Mouse (Mus musculus) naive thymus-derived CD4-positive, alpha-beta T cell, adult 2 months (primary cell): ENCODE results near the gene Gsg1l.

Experiments used
- DNase-seq: peaks from one replicate; pipeline ENCODE4 v3.0.0-alpha.2; 2011; ENCODE audit warnings: low read depth

Gsg1l gene

GRCm38 (mm10) chr7:126080949-126081654 lies 1.1 kb downstream of the Gsg1l start:
- no peak for DNase-seq

- no peak for DNase-seq
Observed at GRCm38 (mm10) chr7:126076935-126077334, 5.3 kb downstream of the Gsg1l start.

- no peak for DNase-seq
Observed at GRCm38 (mm10) chr7:126075058-126075457, 7.2 kb downstream of the Gsg1l start.

GRCm38 (mm10) chr7:126070321-126070720 lies 11.9 kb downstream of the Gsg1l start:
- DNase-seq: no peak

- DNase-seq: no peak
Observed at GRCm38 (mm10) chr7:126066777-126067176, 15.4 kb downstream of the Gsg1l start.

- no peak for DNase-seq
Observed at GRCm38 (mm10) chr7:126065243-126065876, 16.9 kb downstream of the Gsg1l start.

GRCm38 (mm10) chr7:126062228-126062627 lies 20.0 kb downstream of the Gsg1l start:
- DNase-seq: no peak

- DNase-seq: no peak
Observed at GRCm38 (mm10) chr7:126058918-126059317, 23.3 kb downstream of the Gsg1l start.

- no peak for DNase-seq
Observed at GRCm38 (mm10) chr7:126057332-126057914, 24.8 kb downstream of the Gsg1l start.

- no peak for DNase-seq
Observed at GRCm38 (mm10) chr7:126054574-126054973, 27.6 kb downstream of the Gsg1l start.

- no peak for DNase-seq
Observed at GRCm38 (mm10) chr7:126053618-126054017, 28.6 kb downstream of the Gsg1l start.

- DNase-seq: no peak
Observed at GRCm38 (mm10) chr7:126051910-126052309, 30.3 kb downstream of the Gsg1l start.

GRCm38 (mm10) chr7:126045077-126045476 lies 37.1 kb downstream of the Gsg1l start:
- no peak for DNase-seq

GRCm38 (mm10) chr7:126042306-126042705 lies 39.9 kb downstream of the Gsg1l start:
- no peak for DNase-seq

- DNase-seq: no peak
Observed at GRCm38 (mm10) chr7:126040794-126041526, 41.3 kb downstream of the Gsg1l start.

GRCm38 (mm10) chr7:126039847-126040246 lies 42.4 kb downstream of the Gsg1l start:
- no peak for DNase-seq

GRCm38 (mm10) chr7:126039247-126039835 lies 42.9 kb downstream of the Gsg1l start:
- no peak for DNase-seq

GRCm38 (mm10) chr7:126038366-126039246 lies 43.6 kb downstream of the Gsg1l start:
- DNase-seq: no peak

GRCm38 (mm10) chr7:126035332-126035731 lies 46.9 kb downstream of the Gsg1l start:
- DNase-seq: no peak

- no peak for DNase-seq
Observed at GRCm38 (mm10) chr7:126032776-126033209, 49.4 kb downstream of the Gsg1l start.

- no peak for DNase-seq
Observed at GRCm38 (mm10) chr7:126032365-126032755, 49.9 kb downstream of the Gsg1l start.
